Mouse (Mus musculus) right cerebral cortex, adult 2 months (tissue): Measurements from ENCODE around the gene Tatdn3.
A peak's percentile ranks its signal among the peaks of the same experiment; 100 is the strongest.

Source experiments
- DNase-seq, 2 experiments: peaks; one replicate each; pipeline ENCODE4 v3.0.0; 2021 to 2022; ENCODE audit warnings: low spot score in 2 of 2

Gene Tatdn3

DNA sequence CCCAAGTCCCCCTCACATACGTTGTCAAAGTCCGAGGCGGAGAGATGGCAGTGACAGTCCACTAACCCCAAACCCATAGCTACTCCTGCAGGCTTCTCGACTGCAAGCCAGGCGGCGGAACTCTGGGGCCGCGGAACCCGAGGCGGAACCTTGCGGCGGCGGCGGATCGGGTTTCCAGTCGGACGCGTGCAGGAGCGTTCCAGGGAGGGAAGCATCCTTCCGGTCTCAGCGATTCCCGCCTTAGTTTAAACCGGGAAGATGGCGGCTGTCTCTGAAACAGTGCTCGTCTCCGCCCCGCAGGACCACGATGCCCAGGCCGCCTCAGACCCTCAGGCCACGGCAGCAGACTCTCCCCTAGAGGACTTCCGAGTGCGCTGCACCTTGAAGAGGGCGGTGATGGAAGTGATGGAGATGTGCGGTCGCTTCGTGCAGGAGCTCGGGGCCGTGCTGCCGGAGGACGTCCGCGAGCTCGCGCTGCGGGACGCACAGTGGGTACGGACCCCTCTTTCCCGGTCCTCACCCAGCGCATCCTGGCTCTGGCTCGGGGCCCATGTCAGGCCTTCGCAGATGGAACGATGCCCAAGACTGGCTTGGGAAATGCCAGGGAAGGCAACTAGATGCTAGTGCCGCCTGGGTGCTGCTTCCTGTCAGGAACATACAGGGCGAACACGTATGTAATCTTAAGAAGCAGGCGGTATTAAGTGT is at the start of gene Tatdn3, which contains the start of gene Nsl1:
Gene Tatdn3, minus strand, starts transcription at position 152 of the 705 bp plus-strand sequence.
Gene Nsl1, plus strand, starts transcription at position 232 of the 705 bp plus-strand sequence.
- peak; percentile 91 to 96 for DNase-seq

DNA sequence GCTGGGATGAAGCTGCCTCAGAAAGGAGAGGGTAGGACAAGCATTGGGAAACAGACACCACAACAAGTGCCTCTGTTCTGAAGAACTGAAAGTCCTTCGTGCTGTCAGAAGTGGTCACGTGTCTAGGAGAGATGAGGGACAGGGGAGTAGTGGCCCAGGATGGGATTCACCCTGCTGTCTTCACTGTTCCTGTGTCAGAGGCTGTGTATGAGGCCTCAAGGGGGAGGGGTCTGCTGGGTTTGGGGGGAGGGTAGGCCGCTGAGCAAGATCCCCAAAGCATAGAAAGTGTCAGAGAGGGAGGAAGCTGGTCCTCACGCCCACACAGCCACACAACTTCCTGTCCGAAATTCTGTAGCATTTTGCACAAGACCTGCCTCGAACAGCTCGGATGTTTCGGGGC is 48.4 kb upstream of the Tatdn3 start:
- peak in 1 of 2 experiments; percentile 9 for DNase-seq

DNA sequence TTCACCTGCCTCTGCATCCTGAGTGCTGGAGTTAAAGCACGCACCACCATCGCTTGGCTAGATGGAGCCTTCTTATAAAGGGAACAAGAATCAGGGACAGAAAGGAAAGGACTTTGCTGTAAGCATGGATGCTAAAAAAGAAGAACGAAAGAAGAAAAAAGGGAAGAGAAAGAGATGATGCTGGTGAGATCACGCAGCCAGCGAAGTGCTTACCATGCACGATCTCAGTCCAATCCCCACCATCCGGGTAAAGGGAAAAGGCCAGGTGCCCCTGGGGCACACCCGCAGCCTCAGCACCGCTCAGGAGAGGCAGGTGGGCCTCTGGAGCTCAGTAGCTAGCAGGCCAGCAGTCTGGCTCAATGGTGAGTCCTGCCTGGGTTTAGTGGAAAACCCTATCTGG is 47.2 kb upstream of the Tatdn3 start:
- DNase-seq, result no peak

DNA sequence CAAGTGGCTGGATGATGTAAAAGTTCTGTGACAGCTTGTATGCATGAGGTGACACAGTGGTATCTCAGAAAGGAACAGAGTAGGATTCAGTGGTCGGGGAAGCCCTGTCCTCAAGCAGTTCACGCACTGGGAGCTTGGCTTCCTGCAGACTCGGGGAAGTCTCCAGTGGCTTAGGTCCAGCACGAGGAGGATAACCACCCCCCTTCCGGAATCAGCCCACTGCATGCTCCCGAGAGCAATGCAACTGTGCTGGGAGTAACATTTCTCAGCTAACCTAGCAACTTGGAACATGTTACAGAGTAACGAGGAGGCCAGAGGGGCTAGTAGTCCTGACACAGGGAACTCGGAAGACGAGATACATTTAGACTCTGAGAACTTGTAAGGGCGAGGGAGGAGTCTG is 44.6 kb upstream of the Tatdn3 start:
- DNase-seq, result no peak

DNA sequence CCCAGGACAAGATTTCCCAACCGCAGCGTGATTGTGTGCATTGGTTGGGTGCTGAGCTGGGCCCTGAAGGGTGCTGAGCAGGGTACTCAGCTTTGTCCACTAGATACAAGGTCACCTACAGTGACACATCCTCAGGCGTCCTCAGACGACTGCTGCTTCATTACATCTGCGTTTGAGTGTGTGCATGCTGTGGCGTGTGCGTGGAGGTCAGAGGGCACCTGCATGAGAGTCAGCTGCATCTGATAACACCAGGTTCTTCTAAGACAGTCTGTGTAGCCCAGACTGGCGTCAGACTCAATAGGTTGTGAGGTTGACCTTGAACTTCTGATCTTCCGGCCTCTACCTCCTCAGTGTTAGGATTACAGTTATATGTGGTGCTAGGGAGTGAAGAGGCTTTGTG is 42.5 kb upstream of the Tatdn3 start:
- DNase-seq, result no peak

DNA sequence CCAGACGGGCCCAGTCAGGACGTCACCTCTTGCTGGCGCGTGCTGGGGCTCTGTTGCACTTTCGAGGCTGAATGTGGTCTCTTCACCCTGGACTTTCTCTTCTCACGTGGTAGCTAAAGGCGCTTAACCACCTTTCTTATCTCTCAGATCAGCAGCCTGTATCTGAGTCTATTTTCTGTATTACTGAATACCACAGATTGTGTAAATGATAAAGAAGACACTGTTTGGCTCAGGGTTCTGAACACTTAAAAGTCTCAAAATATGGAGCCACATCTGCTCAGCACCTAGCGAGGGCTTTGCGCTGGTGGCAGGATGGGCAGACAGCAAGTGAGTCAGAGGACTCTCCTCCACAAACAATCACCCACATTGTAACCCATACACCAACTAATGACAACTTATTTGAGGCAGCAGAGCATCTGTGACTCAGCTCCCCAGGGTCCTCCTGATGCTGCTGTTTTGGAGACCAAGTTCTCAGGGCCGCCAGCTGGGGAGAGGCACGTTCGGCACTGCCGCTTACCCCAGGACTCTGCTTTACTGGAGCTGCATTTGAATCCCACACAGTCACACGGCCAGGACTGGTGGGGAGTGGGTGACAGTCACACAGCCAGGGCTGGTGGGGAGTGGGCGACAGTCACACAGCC is 40.1 kb upstream of the Tatdn3 start:
- no peak for DNase-seq

DNA sequence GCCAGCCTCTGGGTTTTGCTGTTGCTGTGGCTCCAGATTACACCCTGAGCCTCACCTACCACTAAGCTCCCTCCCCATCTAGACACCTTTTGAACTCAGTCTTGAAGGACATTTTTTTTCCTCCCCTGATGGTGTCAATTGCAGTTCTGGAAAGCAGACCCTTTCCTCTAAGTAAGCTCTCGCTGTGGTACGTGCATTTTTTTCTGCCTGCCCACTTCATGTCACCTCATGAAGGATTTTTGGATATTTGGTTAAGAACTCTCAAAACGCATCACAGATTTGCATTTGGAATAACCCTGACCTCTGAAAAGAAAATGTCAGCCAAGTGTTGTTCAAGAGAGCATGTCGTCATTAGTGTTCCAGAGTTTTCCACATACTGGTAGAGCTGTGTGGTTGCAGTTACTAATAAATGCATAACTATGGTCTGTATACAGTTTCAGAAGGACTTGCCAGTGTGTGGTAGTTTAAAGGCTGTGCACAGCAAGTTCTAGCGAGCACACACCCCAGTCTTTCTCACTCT is 37.1 kb upstream of the Tatdn3 start:
- DNase-seq, result no peak

DNA sequence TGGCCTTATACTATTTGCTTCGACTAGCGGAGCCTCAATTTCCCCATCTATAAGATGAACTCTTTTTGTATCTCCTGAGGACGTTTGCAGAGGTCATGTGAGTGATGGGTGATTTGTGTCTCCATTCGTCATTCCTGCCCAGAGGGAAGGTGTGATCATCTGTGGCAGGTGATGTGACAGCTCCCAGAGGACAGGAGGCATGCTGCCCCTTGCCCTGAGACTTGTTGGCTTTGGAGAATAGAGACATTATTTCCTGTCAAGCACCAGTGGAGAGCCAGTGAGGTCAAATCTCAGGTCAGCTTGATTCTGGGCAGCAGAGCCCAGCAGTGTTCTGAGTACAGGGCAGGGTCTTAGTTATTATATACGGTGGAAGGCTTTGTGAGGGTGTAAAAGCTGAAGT is 36.4 kb upstream of the Tatdn3 start:
- no peak for DNase-seq

DNA sequence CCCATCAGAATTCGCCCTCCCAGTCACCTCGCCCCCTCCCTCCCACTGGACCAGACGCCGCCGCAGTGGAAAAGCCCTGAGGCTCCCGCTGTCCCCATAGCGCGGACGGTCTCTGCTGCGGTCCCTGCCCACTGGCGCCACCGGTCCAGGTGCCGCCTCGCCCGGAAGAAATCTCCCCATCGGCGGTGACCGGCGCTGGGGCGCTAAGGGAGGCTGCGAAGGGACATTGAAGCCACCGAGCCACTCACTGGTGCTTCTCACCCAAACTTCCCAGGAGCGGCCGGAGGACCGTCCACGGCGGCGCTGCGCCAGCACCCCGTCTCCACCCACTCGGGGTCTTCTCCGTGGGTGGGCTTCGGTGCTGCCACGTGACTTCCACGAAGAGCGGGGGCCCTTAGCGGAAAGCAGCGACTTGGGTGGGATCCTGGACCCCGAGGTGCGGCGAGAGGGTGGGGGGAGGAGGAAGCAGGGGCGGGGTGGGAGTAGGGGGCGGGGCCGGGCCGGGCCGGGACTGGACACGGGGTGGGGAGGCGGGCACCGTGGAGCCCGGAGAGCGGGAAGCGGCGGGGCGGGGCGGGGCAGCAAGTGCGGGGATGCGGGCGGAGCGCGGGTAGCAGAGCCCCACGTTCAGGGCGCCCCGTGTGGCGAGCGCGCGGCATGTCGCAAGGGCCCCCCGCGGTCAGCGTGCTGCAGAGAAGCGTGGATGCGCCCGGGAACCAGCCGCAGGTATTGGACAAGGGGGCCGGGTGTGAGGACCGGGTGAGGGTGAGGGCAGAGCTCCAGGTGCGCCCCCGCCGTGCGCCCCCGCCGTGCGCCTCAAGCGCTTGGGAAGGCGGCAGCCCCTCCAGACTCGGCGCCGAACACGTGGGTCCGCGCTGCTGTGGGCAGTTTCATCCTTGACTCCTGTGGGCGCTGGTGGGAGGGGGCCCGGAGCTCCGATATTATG is 35.3 kb upstream of the Tatdn3 start, which contains the start of gene Batf3:
Gene Batf3, plus strand, starts transcription at position 46 of the 946 bp plus-strand sequence.
- DNase-seq, result no peak

DNA sequence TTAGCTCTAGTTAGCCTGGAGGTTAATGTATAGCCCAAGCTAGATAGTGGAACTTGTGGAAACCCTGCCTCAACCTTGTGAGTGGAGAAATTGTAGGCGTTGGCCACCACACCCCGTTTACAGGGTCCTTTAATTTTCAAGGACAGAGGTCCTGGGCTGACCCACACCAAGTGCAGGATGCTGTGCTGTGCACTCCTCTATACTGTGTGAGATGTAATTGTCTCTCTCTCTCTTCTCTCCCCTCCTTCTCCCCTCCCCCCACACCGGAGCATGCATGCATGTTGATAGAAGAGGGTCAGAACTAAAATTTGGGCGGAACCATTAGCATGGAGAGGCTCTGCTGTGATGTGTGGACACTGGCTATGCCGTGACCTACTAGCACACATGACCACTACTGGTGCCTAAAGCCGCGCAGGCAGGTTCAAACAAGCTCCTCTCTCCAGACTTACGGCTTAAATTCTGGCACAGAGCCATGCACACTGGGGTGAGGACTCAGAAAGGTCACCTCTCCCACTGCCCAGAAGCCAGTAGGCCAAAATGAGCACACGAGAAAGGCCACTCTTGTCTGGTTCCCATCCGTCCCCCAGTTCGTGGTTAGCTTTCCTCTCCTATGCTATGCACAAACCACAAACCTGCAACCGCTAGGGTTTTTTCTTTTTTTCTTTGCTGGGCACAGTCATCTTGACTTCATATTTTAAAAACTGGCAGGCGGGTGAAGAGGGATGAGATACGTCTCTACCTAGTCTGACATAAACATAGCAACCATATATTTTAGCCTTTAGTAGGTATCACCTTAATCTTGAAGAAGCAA is 34.3 kb upstream of the Tatdn3 start:
- no peak for DNase-seq

DNA sequence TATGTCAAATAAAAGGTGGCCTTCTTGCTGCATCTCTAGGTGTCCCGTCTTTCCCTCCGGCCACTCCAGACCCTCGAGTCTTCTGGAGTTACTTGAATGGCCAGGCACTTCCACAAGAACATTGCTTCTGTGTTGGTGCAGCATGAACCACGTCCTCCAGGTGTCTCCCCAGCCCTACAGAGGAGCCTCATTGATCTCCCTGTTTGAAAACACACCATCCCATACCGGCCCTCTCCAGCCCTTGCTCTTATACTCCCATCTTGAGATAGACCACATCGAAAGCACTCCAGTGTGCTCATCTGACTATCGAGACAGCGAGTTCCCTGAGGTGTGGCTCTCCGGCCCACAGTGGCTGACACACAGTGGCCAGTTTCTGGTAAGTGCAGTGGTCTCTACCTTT is 32.3 kb upstream of the Tatdn3 start:
- no peak for DNase-seq

DNA sequence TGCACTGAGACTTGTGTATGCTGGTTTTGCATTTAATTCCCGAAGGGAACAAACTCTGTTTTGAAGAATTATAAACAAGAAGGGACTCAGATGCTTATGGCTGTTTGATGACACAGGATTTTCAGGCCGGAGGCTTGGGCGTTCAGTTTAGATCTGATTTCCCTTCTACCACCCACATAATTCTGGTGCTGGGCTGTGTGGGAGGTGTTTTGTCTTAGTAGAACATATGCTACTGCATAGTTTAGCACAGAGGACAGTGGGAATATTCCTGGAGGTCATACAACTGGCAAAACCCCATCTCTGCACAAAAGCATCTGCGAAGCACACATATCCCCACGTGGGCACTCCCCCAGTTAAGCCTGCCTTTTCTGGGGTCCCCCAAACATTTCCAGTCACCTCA is 30.8 kb upstream of the Tatdn3 start:
- DNase-seq, result peak; percentile 65 to 70

DNA sequence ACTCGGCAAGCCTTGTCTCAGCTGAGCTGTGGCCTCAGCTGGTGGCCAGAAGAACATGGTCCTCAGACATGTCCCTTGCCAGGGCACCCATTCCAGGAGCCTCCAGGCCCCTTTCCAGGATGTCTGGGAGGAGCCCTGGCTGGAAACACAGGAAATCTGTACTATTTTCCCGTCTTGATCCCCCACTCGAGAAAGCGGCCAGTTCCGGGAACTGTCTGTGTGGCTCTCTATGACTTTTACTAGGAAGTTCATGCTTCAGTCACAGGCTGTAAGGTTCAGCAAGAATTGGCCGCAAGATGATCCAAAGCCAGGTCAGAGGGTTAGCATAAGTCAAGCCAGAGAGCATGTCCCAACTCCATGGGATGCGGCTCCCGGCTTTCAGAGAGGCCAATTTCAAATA is 29.3 kb upstream of the Tatdn3 start:
- DNase-seq, result no peak

DNA sequence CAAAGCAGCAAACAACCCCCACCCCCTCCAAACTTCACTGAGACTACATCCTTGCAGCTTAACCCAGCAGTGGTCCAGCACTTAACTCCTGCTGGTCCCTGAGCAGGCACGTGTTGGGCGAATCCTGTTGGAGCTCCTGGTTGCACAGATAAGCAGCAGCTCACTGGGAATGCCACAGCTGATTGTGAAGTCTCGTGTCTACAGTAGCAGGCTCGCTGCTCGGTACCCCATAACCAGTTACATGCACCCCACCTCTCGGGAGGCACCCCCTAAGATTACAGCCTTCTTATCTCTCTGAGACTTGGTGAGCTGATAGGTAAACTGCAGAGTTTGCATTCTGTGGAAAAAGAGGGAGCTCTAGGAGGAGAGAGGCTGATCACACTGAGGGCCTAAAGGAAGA is 26.6 kb upstream of the Tatdn3 start:
- no peak for DNase-seq

DNA sequence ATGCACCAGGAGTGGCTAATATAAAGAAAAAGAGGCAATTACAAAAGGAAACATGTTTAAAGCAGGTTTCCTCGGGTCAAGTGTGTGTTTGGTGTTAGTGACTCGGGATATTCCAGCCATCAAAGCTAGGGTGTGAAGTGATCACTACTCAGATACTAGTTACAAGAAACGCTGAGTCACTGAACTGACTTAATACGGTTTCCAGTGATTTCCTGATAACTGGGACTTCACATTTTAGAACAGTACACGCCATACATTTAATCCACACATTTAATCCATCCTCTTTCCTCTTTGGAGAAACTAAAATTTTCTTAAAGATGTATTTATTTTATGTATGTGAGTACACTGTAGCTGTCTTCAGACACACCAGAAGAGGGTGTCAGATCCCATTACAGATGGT is 25.2 kb upstream of the Tatdn3 start:
- no peak for DNase-seq

DNA sequence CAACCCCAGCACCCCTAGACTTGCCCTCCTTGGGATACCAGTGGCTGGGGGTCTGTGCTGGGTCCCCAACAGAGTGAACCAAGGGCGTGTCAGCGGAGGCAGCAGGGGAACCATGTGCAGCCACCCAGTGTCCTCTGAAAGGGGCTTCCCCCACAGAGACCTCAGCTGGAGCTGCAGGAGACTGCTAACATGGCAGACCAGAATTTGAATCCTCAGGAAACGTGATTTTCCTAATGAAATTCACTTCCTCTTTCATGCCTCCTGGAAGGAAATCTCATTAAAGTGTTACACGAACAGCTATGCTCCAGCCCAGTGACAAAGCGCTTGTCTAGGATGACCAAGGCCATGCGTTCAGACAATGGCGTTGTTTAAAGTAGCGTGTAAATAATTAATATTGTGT is 24.2 kb upstream of the Tatdn3 start:
- DNase-seq, result no peak

DNA sequence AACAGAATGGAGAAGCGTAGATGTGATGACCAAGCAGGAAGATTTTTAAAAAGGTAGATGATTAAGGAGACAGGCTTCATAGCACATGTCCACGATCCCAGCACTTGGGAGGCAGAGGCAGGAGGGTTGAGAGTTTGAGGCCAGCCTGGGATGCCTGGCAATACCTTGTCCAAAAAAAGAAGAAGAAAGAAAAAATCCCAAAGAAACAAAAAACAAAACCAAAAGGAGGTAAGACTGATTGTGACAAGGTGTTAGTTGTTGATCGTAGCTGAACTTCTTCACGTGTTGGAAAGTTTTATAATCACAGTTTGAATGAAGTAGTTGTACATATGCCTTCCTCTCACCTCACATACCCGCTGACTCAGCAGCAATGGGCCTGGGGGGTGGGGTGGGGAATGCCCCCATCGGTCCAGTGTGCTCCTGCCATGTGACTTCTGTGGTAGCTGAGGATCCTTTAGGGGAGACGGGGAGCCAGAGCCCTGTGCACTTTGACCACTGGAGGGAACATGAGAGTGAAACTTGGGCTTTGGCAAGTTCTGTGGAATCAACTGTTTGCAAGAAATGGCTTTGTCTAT is 23.7 kb upstream of the Tatdn3 start:
- DNase-seq, result no peak

DNA sequence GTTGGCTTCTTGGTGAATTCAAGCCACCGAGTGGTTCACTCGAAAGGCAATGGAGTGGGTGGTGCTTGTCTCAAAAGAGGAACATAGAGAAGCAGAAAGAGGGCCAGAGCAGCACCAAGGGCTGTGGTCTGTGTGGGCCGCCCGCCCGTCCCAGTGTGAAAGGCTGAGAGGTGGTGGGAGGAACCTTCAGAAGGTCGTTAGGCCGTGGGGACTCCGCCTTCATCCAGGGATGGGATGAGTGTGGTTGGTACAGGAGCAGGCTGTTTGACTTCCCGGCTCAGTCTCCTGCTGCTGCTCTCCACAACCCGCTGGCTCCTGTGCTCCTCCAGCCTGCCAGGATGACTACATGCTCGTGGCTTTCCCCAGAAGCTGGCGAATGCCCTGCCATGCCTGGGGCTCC is 22.9 kb upstream of the Tatdn3 start:
- DNase-seq, result no peak

DNA sequence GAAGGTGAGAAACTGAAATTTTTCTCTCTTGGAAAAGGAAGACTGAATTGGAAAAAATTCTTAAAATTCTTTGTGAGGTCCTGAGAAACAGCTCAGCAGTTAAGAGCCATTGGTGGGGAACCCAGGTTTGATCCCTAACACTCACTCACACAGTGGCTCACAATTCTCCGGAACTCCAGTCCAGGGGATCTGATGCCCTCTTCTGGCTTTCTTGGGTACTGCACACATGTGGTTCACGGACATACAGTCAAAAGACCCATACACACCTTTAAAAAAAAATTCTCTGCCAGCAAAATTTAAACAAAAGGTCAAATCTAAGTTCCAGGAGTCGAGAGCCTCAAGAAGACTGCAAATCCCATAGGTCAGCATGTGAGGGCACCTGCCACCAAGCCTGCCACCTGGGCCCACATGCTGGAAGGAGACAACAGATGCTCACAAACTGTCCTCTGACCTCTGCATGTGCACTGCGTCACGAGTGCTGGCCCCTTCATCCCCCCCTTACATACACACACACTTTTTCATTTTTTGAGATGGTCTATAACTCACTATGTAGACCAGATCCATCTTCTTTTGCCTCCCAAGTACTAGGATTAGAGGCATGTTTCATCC is 22.3 kb upstream of the Tatdn3 start:
- DNase-seq, result peak; percentile 47 to 51

DNA sequence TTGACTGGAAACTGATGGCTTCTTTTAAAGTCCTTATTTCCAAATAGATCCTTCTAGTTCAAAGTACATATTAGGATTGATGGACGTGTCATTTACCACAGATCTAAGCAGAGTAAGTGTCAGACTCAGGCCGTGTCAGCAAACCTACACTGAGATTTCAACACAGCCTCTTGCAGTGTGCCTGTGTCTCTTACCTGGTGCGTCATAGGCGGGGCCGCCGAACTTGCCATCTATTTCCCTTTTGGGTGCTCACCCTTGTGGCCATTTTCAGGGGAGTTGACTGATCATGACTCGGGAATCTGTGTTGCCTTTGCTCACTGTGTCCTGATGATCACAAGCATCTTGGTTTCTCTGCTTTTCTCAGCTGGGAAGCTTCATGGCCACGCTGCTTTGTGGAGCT is 20.5 kb upstream of the Tatdn3 start:
- no peak for DNase-seq
